Mouse (Mus musculus) limb, embryonic 14.5 days (tissue): ENCODE data around the gene Map7. TPM values are rescaled to one million over a fixed set of nuclear protein-coding genes. Genes with fewer than 3 reads are reported as not detected.

Experiments
- ATAC-seq: fragments of 200-750 bp; cut with Nextera tagmentation; 2 replicates; pipeline ENCODE4 v1.8.0; 2017; ENCODE audit warnings: low read depth, moderate number of reproducible peaks, moderate TSS enrichment; ENCODE audit not compliant: low FRiP score
- DNase-seq: peaks from one replicate; pipeline ENCODE4 v3.0.0-alpha.2; 2015; ENCODE audit warnings: low spot score
- H3K27ac ChIP-seq: fragments of 300-500 bp; sonication (generic); replicated peaks from 2 replicates; pipeline ENCODE4 v1.5.1; 2014; ENCODE audit warnings: low read depth, mild to moderate bottlenecking, low read length, moderate library complexity, mixed read lengths
- H3K27me3 ChIP-seq: fragments of 300-500 bp; sonication (generic); 2 replicates; pipeline ENCODE4 v1.6.1; 2014; ENCODE audit warnings: low read length, mixed read lengths; ENCODE audit not compliant: control insufficient read depth, insufficient read depth
- H3K36me3 ChIP-seq: fragments of 300-500 bp; sonication (generic); 2 replicates; pipeline ENCODE4 v1.6.1; 2014; ENCODE audit warnings: mild to moderate bottlenecking, low read length, moderate library complexity, mixed read lengths; ENCODE audit not compliant: control insufficient read depth, insufficient read depth
- H3K4me1 ChIP-seq: fragments of 300-500 bp; sonication (generic); 2 replicates; pipeline ENCODE4 v1.6.1; 2014; ENCODE audit warnings: antibody characterized with exemption, low read length, mixed read lengths; ENCODE audit not compliant: control insufficient read depth, insufficient read depth
- H3K4me2 ChIP-seq: fragments of 300-500 bp; sonication (generic); replicated peaks from 2 replicates; pipeline ENCODE4 v1.6.1; 2014; ENCODE audit warnings: low read depth, mild to moderate bottlenecking, low read length, moderate library complexity; ENCODE audit not compliant: severe bottlenecking
- H3K4me3 ChIP-seq: fragments of 300-500 bp; sonication (generic); replicated peaks from 2 replicates; pipeline ENCODE4 v1.5.1; 2014; ENCODE audit warnings: low read length
- H3K9ac ChIP-seq: fragments of 300-500 bp; sonication (generic); 2 replicates; pipeline ENCODE4 v1.6.1; 2014; ENCODE audit warnings: mild to moderate bottlenecking, low read depth, low read length, moderate library complexity; ENCODE audit not compliant: severe bottlenecking
- H3K9me3 ChIP-seq: fragments of 300-500 bp; sonication (generic); 2 replicates; pipeline ENCODE4 v1.6.1; 2016; ENCODE audit warnings: low read length; ENCODE audit not compliant: control insufficient read depth
- POLR2A ChIP-seq: fragments of 200-500 bp; IDR thresholded peaks from 2 replicates; pipeline ENCODE4 v1.8.0; 2012; ENCODE audit warnings: inconsistent platforms, mild to moderate bottlenecking, moderate library complexity, borderline replicate concordance; ENCODE audit not compliant: insufficient read depth, insufficient read length; ENCODE audit errors: extremely low read depth
- WGBS: fragments of 180-500 bp; shearing (Covaris S2); extraction: QIAGEN DNeasy Blood & Tissue Kit; methylation state at CpG from one replicate; pipeline ENCODE4 v1.1.7; 2014; 5-methylcytosine and 5-hydroxymethylcytosine counted together
- polyA plus RNA-seq, 2 experiments: library from polyadenylated mRNA; depleted of rRNA in 1 of 2; stranded (reverse) in 1 of 2; unstranded in 1 of 2; fragments of >200 nt; fragmentation: Nextera tagmentation in 1 of 2; extraction: Ambion mirVana in 1 of 2; gene quantifications; 2 replicates each; pipeline versions ENCODE4 v1.2.1 to v1.2.3; 2012 to 2014

Gene Map7
- polyA plus RNA-seq, 2 experiments = 6.2 to 9.7 TPM

GRCm38 (mm10) chr10:20240858-20241257 is 92.6 kb downstream of the Map7 start:
- Histone ChIP-seq H3K9ac (no peak overlapping the region), H3K9me3 (no peaks in the 10 kb centered on the region), H3K27me3 (no peaks in the 10 kb centered on the region), H3K27ac (no peak overlapping the region), H3K36me3 (no peaks in the 10 kb centered on the region), H3K4me3 (no peak overlapping the region), H3K4me2 (no peak overlapping the region), H3K4me1 (no peaks in the 10 kb centered on the region)
- ATAC-seq (no peak), DNase-seq (no peak)
- WGBS = 75% methylated on average over 6 of the region's 6 CpGs
- TF ChIP-seq POLR2A = no peak

GRCm38 (mm10) chr10:20243321-20243720 is 95.0 kb downstream of the Map7 start:
- DNase-seq (no peak), ATAC-seq (no peak)
- TF ChIP-seq POLR2A = no peak
- no peaks in the 10 kb centered on the region for H3K9me3 ChIP-seq
- H3K9ac ChIP-seq = no peak overlapping the region
- no peak overlapping the region for H3K4me2 ChIP-seq
- H3K36me3 ChIP-seq = no peaks in the 10 kb centered on the region
- no peaks in the 10 kb centered on the region for H3K27me3 ChIP-seq
- WGBS = 73% methylated on average over 7 of the region's 7 CpGs
- H3K27ac ChIP-seq = no peak overlapping the region
- H3K4me3 ChIP-seq = no peak overlapping the region
- H3K4me1 ChIP-seq = no peaks in the 10 kb centered on the region

DNA sequence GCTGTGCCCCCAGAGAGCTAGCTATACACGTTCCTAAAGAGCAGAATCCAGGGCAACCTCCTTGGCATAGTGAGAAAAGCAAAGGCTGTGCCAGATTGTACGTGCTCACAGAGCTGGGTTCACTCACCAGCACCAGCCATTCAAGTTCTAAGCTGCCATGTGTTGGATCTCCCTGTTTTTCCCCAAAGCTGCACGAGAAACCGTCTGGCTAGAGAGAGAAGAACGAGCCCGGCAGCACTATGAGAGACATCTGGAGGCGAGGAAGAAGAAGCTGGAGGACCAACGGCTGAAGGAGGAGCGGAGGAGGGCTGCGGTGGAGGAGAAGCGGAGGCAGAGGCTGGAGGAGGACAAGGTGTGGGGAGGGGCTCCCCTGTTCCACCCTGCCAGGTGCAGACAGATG is 96.8 kb downstream of the Map7 start:
- H3K9ac ChIP-seq = no peak overlapping the region
- no peaks in the 10 kb centered on the region for H3K27me3 ChIP-seq
- 83% methylated on average over 11 of the region's 11 CpGs for WGBS
- no peak overlapping the region for H3K27ac ChIP-seq
- H3K36me3 ChIP-seq = no peaks in the 10 kb centered on the region
- no peaks in the 10 kb centered on the region for H3K9me3 ChIP-seq
- TF ChIP-seq POLR2A = no peak
- no peak for ATAC-seq
- no peaks in the 10 kb centered on the region for H3K4me1 ChIP-seq
- H3K4me2 ChIP-seq = no peak overlapping the region
- no peak for DNase-seq
- no peak overlapping the region for H3K4me3 ChIP-seq

DNA sequence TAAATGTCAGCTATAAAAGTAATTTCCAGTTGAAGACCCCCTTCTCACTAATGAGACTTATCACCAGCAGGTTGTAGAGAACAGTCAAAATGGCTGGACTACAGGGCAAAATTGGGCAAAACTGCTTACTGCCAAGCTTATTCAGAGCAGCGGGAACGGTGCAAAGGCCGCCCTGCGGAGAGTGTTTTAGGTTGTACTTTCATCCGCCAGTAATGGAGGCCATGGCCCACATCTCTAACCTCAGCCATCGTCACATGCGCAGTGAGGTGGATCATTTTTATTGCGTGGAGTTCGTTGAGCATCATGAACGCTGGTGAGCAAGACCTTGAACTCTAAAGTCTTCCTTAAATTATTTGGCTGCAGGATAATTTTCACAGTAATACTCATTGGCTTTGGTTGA is 100.8 kb downstream of the Map7 start:
- DNase-seq = no peak
- Histone ChIP-seq H3K36me3 (no peaks in the 10 kb centered on the region), H3K9ac (no peak overlapping the region), H3K27ac (no peak overlapping the region), H3K4me3 (no peak overlapping the region), H3K4me1 (no peaks in the 10 kb centered on the region), H3K4me2 (no peak overlapping the region), H3K27me3 (no peaks in the 10 kb centered on the region), H3K9me3 (no peaks in the 10 kb centered on the region)
- TF ChIP-seq POLR2A = no peak
- ATAC-seq = no peak
- WGBS = 95% methylated on average over 10 of the region's 10 CpGs

- H3K36me3 ChIP-seq = no peaks in the 10 kb centered on the region
- ATAC-seq (no peak), DNase-seq (no peak)
- H3K9me3 ChIP-seq = no peaks in the 10 kb centered on the region
- 92% methylated on average over 8 of the region's 8 CpGs for WGBS
- no peak for TF ChIP-seq POLR2A
- no peak overlapping the region for H3K4me3 ChIP-seq
- no peaks in the 10 kb centered on the region for H3K4me1 ChIP-seq
- no peak overlapping the region for H3K27ac ChIP-seq
- no peak overlapping the region for H3K9ac ChIP-seq
- H3K4me2 ChIP-seq = no peak overlapping the region
- H3K27me3 ChIP-seq = no peaks in the 10 kb centered on the region
Observed at GRCm38 (mm10) chr10:20255579-20255978, 107.3 kb downstream of the Map7 start.

DNA sequence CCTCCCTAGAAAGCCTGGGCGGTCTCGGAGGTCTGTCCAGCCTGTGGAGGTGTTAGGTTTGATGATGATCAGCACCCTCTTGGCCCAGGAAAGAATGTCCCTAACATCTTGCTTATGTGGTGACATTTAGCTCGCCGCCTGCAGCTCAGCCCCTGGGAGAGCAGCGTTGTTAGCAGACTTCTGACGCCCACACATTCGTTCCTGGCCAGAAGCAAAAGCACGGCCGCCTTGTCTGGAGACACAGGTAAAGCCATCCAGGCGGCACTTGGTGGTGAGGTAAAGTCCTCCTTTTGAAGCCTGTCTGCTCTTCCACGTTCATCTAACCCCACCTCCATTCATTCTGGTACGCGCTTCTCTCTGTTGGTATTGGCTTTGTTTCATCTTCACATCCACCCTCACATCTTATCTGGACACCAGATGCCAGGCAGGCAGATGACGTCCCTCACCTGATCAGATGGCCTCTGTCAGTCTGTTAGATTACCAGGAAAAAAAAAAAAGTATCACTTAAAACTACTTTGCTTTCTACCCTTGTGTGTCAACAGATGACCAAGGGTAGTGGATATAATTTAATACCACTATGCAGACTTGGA is 108.9 kb downstream of the Map7 start:
- H3K9ac ChIP-seq = no peak overlapping the region
- no peak for ATAC-seq

More for the DNA sequence above, 108.9 kb downstream of the Map7 start:
- H3K27me3 ChIP-seq = no peaks in the 10 kb centered on the region
- no peak overlapping the region for H3K27ac ChIP-seq
- no peak overlapping the region for H3K4me2 ChIP-seq
- H3K4me3 ChIP-seq = no peak overlapping the region
- 88% methylated on average over 14 of the region's 14 CpGs for WGBS
- no peak for DNase-seq
- no peaks in the 10 kb centered on the region for H3K36me3 ChIP-seq
- H3K4me1 ChIP-seq = no peaks in the 10 kb centered on the region
- no peaks in the 10 kb centered on the region for H3K9me3 ChIP-seq
- TF ChIP-seq POLR2A = no peak
